Mouse (Mus musculus): ENCODE results near the gene Elavl4. TPM values are rescaled to one million over a fixed set of nuclear protein-coding genes. Genes with fewer than 3 reads are reported as not detected.

The Elavl4 gene
- polyA plus RNA-seq, 1 experiment from 2014 or later, result 527 TPM

Other genes starting within 250 kb of the Elavl4 start
- 1.4 and 1.7 TPM in 2 replicates for gene Agbl4, start 45.8 kb upstream of the Elavl4 start, polyA plus RNA-seq (2015; fragmentation: Nextera tagmentation; extraction: Ambion mirVana)